Mouse (Mus musculus): ENCODE data around the gene Ablim2.

The Ablim2 gene

DNA sequence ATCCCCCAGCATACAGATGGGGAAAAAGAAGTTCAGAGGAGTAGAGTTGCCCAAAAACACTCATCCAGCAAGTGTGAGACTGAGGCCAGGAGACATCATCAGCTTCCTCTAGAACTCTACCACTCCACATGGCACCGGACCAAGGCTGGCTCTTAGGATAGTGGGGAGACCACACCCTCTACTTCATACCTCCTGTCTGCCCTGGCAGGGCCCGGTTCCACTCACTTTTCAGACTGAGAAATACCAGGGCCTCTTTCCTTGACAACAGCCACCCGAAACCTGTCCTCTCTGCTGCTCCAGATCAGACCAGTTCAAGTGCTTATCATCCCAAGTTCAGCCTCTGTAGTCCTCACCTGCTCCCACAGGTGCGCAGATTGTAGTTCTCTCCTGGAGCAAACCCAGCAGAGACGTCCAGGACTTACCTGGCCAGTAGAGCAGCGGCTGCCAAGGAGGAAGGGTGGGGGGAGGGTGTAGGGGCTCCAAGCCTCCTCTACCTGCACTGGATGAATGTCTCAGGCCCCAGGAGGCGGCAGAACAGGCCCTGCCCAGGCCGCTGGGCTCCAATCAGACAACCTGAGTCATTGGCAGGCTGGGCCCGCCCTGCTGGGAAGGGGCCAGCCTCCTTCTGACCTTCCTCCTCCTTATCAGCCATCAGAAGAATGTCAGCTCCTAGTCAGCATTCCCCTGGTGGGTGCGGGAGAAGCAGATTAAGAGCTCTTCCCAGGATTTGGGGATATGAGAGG lies 18.0 kb upstream of the Ablim2 start, which contains the start of gene Sh3tc1:
Sh3tc1 (minus strand) TSS at position 452 of the 743 bp plus-strand sequence.
- no peak for DNase-seq (ENCODE audit: low spot score in 2 of 2)

DNA sequence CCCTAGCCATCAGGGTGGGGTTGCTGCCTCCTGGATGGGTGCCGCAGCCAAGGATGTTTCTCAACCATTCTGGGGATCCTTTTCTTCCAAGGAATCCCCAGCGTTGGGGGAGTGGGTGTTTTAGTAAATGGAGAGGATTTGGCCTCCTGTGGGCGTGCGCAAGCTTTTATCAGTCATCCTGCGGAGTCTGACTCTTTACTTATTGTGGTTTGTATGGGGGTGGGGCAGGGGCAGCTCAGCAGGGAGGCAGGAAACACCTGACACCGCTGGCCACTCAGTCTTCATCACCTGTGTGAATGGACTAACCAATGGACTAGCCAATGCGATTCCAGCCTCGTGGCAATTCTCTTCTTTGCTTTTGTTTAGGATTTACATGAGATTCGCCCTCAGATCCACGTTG lies 17.0 kb upstream of the Ablim2 start:
- no peak for DNase-seq (ENCODE audit: low spot score in 2 of 2)

DNA sequence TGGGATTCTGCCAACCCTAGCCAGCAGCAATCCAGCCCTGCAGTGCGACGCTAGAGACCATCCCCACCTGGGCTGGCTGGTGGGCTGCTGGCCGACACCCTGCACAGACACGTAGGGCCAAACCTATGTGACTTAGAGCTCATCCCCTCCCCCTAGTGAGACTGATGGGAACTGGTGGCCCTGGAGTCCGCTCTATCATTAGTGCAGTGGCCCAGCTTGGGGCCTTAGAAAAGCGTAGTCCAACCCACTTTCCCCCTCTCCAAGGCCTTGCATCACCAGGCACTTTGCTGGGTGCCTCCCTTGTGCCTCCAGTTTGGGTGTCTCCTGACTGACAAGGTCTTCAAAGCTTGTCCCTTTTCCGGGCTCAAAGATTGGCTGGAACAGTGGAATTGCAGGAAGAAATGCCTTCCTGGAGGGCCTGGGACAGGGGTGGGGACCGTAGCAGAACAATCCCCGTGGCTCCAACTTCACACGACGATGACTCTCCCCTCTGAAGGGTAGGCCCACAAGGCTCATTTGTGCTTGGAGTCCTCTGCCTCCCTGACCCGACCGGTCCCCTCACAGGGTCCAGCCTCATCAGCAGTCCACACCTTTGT lies 16.4 kb upstream of the Ablim2 start:
- no peak for DNase-seq (ENCODE audit: low spot score in 2 of 2)

DNA sequence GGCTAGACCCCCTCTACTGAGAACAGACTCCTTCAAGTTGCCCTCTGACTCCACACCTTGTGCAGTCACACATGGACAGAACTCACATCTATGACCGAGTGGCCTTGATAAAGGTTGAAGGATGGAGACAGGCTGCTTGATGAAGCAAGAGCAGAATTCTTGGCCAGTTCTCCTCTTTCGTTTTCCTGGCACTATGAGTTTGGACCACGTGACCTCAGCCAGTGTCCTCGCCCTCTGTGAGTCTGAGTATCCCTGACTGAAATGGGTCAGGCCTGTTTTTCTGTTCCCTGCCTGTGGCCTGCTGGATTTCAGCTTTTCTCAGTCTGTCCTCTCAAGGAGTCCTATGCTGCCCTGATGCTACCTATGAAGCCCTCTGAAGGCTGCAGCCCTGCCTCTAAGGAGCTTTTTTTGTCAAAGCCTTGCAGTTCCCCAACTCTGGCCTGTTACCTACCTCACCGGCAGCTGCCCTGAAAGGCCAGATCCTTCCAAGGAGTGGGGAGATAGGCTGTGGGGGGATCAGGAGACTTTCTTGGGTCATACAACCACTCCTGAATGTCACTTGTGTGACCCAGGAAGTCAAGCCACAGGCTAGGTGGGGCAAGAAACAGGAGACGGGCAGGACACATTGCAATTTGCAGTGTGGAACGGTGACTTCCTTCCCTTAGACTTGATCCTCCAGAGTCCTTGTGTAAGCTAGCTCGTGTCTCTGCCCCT lies 14.3 kb upstream of the Ablim2 start:
- no peak for DNase-seq (ENCODE audit: low spot score in 2 of 2)

DNA sequence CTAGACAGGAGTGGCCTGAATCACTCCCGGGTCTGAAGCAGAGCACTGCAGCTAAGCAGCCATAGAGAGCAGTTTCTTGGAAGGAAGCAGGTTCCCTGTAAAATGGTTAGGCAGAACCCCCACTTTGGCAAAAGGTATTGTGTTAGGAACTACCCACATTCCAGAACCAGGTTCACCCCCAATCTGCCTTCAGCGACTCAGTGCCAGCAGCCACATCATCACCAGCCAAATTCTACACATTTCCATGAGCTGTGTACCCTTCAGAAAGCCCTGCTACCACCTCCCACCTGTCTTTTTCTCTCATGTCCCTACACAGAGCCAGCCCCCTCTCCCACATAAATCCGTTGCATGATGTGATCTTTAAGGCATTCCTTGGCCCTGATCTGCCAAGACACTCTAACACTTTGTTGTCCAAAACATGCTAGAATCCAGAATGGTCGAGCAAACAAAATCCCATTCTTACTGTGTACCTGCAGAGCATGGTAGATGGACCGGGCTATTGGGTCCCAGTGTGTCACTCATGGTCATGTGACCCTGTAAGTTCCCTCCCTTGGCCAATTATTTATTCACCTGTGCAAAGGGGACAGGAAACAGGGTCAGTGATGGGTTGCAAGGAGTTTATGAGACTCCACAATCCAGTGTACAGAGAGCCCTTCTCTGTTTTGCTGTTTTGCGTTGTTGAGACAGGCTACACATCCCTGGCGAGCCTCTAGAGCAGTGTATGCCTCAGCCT lies 13.5 kb upstream of the Ablim2 start:
- no peak for DNase-seq (ENCODE audit: low spot score in 2 of 2)

DNA sequence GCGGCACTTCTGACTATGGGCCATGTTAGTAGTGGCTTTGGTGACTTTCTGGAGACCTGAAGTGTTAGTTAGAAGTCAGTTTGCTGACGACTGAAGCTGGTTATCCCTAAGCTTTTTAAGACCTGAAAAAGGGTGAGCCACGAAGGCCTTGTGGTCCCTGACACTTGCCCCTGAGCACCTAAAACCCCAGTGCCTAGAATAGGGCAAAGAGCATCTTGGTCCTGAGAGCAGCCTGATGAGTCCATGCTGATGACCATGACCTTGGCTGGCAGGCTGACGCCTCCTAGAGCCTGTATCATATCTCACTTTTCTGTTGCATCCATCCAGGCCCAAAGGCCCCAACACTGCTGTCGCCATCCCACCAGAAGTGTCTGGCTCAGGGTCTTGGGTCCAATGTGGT lies 12.3 kb upstream of the Ablim2 start:
- no peak for DNase-seq (ENCODE audit: low spot score in 2 of 2)

DNA sequence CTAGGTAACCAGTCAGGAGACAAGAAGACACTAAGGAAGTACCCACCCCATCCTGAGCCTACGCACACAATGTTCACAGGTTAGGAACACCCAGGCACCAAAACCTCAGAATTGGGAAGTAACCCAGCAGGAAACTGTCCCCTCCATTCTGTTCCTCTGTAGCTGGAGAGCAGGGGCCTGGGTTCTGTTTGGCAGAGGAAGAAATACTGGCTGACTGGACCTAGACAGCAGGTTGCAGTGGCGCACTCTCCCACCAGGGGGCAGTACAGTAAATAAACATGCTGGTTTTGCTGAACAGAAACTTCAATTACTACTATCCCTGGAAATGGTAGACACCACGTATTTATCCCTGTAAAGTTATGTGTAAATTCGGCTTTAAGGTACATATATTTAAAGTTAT lies 10.8 kb upstream of the Ablim2 start:
- peak in 1 of 2 experiments; percentile 59 for DNase-seq (ENCODE audit: low spot score in 2 of 2)

DNA sequence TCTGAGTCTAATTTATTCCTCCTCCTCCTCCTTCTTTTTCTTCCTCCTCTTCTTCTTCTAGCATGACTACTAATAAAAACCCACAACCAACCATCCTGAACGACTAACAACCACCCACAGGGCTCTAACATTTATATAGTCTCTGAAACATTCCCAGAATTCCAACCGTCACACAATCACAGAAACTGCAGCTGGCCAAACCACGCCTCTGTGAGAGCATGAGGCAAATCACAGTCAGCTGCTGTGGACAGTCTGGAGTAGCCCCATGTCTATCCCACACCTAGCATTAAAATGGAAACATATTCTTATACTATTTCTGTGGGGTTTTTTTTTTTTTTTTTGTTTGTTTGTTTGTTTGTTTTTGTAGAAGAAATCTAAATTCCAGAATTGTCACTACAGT lies 8.3 kb upstream of the Ablim2 start:
- DNase-seq (ENCODE audit: low spot score in 2 of 2), result no peak

DNA sequence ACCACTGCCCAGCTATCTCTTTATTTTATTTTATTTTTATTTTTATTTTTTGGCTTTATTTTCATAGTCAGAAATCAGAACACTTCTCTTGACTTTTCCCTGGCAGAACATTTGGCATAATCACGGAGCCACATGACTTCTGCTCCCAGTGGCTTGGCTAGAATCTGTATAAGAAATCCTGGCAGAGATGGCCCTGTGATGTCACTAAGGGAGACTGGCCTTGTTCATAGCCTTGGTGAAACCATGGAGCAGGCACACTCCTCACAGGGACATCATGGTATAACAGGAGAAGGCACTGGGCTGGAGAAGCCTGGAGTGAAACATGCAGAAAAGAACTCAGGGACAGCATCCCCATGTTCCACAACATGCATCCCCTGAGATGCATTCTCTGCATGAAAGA lies 7.7 kb upstream of the Ablim2 start:
- no peak for DNase-seq (ENCODE audit: low spot score in 2 of 2)

DNA sequence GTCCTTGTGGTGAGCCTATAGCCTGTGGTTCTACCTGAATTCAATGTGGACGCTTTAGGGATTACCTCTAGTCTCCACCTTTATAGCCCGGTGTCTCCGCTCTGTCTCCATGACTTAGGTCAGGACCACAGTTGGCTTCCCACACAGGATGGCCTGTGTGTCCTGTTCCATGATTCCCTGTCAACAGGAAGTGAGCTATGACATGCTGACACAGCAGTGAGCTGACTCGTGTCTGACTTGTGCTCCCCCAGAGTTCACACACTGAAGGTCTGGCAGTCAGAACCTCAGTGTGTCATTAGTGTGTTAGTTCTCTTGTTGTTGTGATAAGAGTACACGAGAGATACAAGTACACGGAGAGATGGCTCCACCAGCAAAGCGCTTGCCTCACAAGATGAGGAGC lies 6.7 kb upstream of the Ablim2 start:
- DNase-seq (ENCODE audit: low spot score in 2 of 2), result no peak

DNA sequence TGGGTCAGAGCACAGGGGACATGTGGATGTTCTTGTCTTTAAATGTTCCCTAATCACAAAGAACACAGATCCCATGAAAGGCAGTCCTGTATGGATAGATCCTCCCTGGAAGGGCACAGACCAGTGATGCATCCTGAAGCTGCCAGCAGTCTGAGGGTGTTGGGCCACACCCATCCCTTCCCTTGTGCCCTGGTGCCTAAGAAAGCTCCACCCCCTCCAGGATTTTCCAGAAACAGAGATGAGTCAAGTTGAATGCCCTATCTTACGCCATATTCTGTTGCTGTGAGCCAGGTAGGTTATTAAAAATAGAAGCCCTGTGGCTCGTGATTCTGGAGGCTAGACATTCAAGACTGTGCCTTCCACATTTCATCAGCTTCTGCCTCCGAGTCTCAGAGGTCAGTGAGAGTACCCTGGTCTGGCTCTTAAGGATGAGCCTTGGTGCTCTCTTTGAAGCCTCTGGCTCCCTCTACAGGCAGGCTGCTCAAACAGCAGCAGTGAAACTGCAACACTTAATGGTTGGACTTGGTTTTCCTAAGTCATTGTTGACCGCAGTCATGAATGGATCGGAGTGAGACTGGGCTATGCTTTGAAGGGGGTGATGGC lies 2.4 kb upstream of the Ablim2 start:
- peak in 1 of 2 experiments; percentile 46 for DNase-seq (ENCODE audit: low spot score in 2 of 2)

DNA sequence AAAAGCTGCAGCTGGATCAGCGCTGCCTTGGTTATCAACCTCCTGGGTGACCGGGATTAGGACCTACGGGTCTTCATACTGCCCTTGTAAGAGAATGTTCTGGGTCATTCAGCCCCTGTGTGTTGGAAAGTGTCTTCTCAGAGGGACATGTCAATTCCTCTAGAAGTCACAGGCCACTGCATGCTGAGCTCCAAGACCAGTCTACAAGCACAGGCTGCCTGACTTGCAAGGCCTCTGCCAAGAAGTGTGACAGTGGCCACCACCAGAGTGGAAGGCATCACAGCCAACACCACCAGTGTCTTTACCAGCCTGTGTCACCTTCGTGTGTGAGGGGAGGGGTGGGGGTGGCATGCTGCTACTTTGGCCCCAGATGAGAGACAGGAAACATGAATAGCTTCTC lies 1.7 kb upstream of the Ablim2 start:
- DNase-seq (ENCODE audit: low spot score in 2 of 2), result no peak

DNA sequence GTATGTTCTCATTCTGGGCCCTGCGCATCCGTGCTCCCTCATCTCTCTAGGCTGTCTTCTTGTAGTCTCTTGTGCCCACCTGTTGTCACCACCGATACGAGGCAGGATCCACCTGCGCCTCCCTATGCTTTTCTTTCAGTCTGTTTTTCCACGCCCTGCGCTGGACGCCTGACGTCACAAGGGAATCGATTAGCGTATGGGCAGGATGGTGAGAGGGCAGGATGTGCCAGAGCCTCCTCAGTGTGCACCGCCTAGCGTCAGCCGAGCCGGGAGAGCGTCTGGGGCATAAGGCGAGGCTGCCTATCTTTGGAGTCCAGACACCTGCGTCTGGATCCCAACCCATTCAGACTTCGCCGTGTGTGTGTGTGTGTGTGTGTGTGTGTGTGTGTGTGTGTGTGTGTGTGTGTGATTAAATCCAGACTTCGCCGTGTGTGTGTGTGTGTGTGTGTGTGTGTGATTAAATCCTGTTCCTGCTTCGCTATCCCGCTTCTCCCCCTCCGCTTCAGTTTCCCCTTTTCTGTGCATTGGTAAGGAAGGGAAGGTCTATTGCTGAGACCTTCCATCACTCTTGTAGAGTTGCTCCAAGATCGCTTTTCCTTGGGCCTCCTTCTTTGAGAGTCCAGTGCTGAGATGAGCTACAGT lies 562 bp upstream of the Ablim2 start:
- peak; percentile 75 to 82 for DNase-seq (ENCODE audit: low spot score in 2 of 2)

DNA sequence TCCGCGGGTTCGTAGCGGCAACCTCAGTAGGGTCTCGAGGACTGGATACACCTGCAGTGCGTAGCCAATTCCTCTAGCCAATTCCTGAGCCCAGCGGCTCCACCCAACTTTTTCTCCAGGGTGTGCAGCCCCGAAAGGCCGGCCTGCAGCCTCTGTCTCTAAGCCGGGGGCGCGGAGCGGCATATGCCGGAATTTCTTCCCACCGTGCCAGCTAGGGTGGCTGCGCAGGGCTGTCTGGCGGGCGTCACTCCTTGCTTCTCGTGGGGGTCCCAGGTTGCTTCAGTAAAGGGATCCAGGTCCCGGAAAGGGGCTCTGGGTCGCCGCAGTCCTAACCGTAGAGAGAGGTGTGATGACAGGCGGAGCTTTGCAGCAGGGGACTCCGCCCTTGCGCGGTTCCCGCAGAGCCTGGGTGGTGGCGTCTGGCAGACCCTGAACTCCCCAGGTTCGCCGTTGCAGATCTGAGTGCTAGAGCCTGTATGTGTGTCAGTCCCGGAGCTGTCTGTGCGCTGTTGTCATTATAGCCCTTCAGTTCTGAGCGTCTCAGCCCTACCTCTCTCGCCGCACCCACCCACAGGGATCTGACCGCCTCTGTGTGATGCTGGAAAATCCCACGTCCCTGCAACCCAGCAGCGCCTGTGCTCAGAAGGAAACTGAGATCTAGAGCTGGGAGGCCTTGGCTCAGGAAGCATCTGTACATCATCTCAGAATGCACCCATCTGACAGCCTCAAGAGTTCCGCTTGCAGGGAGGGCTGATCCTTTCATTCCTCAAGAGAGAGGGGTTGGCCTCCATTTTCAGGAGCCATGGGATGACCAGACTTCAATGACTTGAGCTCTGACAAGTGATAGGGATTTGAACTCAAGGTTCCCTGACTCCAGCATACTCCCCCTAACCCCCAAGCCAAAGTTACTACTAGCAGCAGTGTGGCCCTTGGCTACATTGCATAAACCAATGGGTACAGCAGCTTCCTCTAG lies 687 bp downstream of the Ablim2 start:
- DNase-seq (ENCODE audit: low spot score in 2 of 2), result peak; percentile 59 to 76

DNA sequence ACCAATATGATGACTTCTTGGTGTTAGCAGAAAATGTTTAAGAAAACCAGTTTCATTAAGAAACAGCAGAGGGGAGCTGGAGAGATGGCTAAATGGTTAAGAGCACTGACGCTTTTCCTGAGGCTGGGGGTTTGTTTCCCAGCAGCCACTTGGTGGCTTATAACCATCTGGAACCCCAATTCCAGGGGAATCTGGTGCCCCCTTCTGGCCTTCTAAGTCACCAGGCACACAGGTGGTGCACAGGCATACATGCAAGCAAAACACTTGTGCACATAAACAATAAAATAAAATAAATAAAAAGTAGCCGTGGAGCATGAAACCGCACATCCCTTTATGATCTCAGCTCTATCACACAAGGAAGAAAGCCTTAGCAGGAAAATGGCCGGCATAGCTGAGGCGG lies 3.6 kb downstream of the Ablim2 start:
- DNase-seq (ENCODE audit: low spot score in 2 of 2), result no peak

DNA sequence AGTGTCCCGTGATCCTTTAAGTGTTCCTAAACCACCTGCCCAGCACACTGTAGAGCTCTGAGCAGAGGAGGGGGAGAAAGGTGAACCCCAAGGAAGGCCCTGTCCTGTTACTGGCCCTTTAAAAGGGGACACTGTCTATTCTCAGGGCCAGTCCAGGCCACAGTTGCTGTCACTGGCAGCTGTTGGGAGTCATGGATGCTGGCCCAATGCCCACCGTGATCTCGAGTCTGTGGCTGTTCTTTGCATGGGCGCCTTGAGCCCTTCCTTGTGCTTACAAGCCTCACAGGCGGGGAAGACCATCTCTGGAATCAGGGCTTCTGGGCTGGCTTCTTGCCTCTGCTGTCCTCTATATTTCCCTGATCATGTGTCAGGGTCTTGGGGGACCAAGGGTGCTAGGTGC lies 4.7 kb downstream of the Ablim2 start:
- no peak for DNase-seq (ENCODE audit: low spot score in 2 of 2)

DNA sequence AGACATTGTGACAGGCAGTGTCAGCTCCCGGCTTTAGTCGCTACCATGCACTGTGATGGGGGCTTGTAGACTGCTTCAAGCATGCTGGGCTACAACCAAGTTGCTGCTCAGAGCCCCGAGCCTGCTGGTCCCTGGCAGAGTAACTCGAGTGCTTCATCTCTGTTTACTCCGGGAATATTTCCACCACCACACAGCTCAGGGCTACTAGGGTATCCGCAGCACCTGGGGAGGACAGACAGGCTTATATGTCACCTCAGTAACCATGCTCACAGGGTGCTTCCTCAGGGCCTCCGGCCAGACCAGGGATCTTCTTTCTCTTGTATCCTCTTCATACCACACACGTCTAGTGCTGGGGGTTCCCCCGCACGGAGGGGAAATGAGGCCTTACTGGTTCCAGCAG lies 5.2 kb downstream of the Ablim2 start:
- no peak for DNase-seq (ENCODE audit: low spot score in 2 of 2)

DNA sequence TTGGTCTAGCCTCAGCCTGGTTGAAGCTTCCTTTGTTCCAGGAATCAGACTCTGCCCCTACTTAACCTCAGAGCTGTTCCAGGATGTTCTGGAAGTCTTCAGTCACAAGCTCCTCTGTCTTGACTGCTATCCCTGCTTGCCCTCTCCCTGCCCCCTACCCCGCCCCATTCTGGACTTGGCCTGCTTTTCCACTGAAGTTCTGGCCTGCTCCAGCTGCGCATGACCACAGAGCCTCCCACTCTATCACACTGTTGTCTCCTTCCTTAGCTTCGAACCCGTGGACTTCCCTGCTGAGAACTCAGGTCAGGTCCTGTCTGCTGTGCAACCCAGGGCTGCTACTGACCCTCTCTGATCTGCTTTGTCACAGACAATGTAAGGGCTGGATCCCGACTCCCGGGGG lies 8.2 kb downstream of the Ablim2 start:
- DNase-seq (ENCODE audit: low spot score in 2 of 2), result no peak

DNA sequence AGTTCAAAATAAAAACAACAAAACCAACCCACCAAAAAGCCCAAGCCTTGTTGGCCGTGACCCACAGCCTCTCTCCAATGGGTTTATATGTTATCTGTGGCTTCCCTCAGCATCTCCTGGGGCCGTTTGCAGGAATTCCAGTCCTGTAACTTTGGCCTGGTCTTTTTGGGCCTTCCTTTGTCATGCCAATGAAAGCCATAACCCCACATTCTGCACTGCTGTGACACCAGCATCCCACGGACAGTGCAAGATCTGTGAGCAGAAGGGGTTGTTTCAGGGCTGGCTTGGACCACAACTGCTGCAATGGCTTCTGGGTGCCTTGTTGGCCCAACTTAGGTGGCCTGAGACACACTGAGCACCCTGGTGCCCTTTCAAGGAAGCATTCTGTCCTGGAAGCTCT lies 10.8 kb downstream of the Ablim2 start:
- no peak for DNase-seq (ENCODE audit: low spot score in 2 of 2)

DNA sequence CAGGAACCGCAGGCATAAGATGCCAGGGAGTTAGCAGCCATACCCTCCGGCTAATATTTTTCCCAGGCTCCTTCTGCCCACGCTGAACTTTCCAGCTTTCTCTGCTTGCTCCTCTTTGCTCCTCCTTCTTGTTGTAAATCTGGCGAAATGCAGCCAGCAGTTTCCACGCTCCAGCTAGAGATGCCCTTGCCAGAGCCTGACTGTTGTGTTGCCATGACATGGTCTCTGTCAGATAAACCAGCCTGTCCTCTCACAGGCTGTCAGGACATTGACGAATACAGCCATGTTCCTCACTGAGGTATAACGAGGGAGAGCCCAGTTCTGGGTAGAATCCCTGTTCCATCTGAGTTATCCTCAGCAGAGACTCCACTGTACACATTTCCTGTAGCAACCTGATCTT lies 11.3 kb downstream of the Ablim2 start:
- no peak for DNase-seq (ENCODE audit: low spot score in 2 of 2)

Measured in right cerebral cortex, postnatal 36 days (tissue).